Mouse (Mus musculus) stomach, embryonic 14.5 days (tissue): Measurements from ENCODE around the gene Hadhb. TPM values are rescaled to one million over a fixed set of nuclear protein-coding genes. Genes with fewer than 3 reads are reported as not detected.

Experiments
- ATAC-seq: fragments of 200-750 bp; cut with Nextera tagmentation; 2 replicates; pipeline ENCODE4 v1.8.0; 2017; ENCODE audit warnings: low read depth, moderate TSS enrichment; ENCODE audit not compliant: insufficient number of reproducible peaks, insufficient read depth, low FRiP score
- H3K27ac ChIP-seq: fragments of 300-500 bp; sonication (generic); 2 replicates; pipeline ENCODE4 v1.5.1; 2014; ENCODE audit warnings: mild to moderate bottlenecking, low read length, moderate library complexity, mixed read lengths
- H3K27me3 ChIP-seq: fragments of 300-500 bp; sonication (generic); 2 replicates; pipeline ENCODE4 v1.6.1; 2014; ENCODE audit warnings: low read length, control low read depth, mixed read lengths; ENCODE audit not compliant: control insufficient read depth, insufficient read depth
- H3K36me3 ChIP-seq: fragments of 300-500 bp; sonication (generic); 2 replicates; pipeline ENCODE4 v1.6.1; 2014; ENCODE audit warnings: mild to moderate bottlenecking, control low read depth, low read length, moderate library complexity, mixed read lengths; ENCODE audit not compliant: control insufficient read depth, insufficient read depth
- H3K4me1 ChIP-seq: fragments of 300-500 bp; sonication (generic); 2 replicates; pipeline ENCODE4 v1.6.1; 2014; ENCODE audit warnings: low read length, control low read depth, mixed read lengths; ENCODE audit not compliant: control insufficient read depth, insufficient read depth
- H3K4me2 ChIP-seq: fragments of 300-500 bp; sonication (generic); replicated peaks from 2 replicates; pipeline ENCODE4 v1.6.1; 2014; ENCODE audit warnings: low read depth, low read length, control low read depth
- H3K4me3 ChIP-seq: fragments of 300-500 bp; sonication (generic); 2 replicates; pipeline ENCODE4 v1.5.1; 2014; ENCODE audit warnings: low read depth, low read length, control low read depth
- H3K9ac ChIP-seq: fragments of 300-500 bp; sonication (generic); replicated peaks from 2 replicates; pipeline ENCODE4 v1.6.1; 2014; ENCODE audit warnings: low read depth, mild to moderate bottlenecking, control low read depth, low read length, moderate library complexity, mixed read lengths
- H3K9me3 ChIP-seq: fragments of 300-500 bp; sonication (generic); 2 replicates; pipeline ENCODE4 v1.6.1; 2016; ENCODE audit warnings: low read depth, low read length, control low read depth; ENCODE audit not compliant: control insufficient read depth
- WGBS: fragments of 180-500 bp; shearing (Covaris S2); extraction: QIAGEN DNeasy Blood & Tissue Kit; methylation state at CpG from one replicate; pipeline ENCODE4 v1.1.7; 2014; 5-methylcytosine and 5-hydroxymethylcytosine counted together
- polyA plus RNA-seq: library from polyadenylated mRNA; unstranded; fragments of >200 nt; fragmentation: Nextera tagmentation; extraction: Ambion mirVana; gene quantifications from 2 replicates; pipeline ENCODE4 v1.2.1, GENCODE M21; 2014

Hadhb gene
- polyA plus RNA-seq, 1 experiment from 2014 or later = 134 TPM

DNA sequence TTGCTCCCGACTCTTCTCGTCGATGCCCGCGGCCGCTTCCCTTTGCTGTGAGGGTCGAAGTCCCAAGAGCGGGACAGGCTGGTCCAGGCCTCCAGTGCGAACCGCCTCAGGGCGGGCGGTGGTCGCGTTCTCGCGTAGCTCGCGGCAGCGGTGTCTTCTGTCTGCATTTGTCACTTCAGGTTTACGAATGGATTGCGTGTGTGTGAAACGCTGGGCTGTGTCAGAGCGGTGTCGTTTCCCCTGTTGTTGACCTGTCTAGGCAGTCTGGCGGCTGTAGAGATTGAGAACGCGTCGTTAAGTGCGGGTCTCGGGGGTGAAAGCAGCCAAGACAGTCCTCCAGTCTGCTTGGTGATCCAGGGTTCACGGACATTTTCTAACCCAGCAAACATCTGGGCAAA lies 346 bp downstream of the Hadhb start:
- WGBS = under 1% methylated on average over 31 of the region's 31 CpGs
- ATAC-seq = 0 out of 2 replicates have a peak, but pooled peaks have one; percentile 53

GRCm38 (mm10) chr5:30155821-30156629 lies 977 bp downstream of the Hadhb start:
- H3K4me1 ChIP-seq = no peaks in the 10 kb centered on the region; the same call in 1 of the 2 replicates
- H3K4me3 ChIP-seq = peak overlapping the region; percentile 93
- no peaks in the 10 kb centered on the region for H3K27me3 ChIP-seq
- no peaks in the 10 kb centered on the region for H3K9me3 ChIP-seq
- peak overlapping the region; percentile 81; the same call in 1 of the 2 replicates for H3K27ac ChIP-seq
- peak overlapping the region; percentile 68 for H3K9ac ChIP-seq
- H3K4me2 ChIP-seq = peak overlapping the region; percentile 74
- no peak for ATAC-seq
- H3K36me3 ChIP-seq = no peaks in the 10 kb centered on the region
- WGBS = 26% methylated on average over 13 of the region's 13 CpGs

More for the DNA sequence above, 346 bp downstream of the Hadhb start:
- H3K27me3 ChIP-seq = no peaks in the 10 kb centered on the region
- H3K9me3 ChIP-seq = no peaks in the 10 kb centered on the region
- peak overlapping the region; percentile 81 for H3K27ac ChIP-seq
- H3K4me2 ChIP-seq = peak overlapping the region; percentile 74
- H3K4me1 ChIP-seq = no peaks in the 10 kb centered on the region; the same call in 1 of the 2 replicates
- peak overlapping the region; percentile 93 for H3K4me3 ChIP-seq
- no peaks in the 10 kb centered on the region for H3K36me3 ChIP-seq
- H3K9ac ChIP-seq = peak overlapping the region; percentile 68

DNA sequence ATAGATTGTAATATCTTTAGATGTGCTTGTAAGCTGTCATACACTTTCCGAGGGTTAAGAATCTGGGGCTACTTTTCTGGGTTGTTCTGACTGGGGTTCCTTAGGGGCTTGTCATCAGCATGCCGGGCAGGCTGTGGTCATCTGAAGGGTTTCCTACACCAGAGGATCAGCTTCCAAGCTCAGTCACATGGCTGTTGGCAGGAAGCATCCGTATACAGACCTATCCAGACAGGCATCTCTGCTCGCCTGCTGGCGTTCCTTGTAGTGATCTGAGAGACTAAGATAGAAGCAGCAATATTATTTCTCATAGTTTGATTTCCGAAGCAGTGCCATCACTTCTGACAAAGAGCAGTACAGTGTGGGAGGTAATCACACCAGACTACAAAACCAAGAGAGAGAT lies 4.6 kb downstream of the Hadhb start:
- WGBS = 81% methylated on average over 6 of the region's 6 CpGs
- Histone ChIP-seq H3K4me3 (no peak overlapping the region), H3K27ac (no peak overlapping the region), H3K4me2 (no peak overlapping the region), H3K36me3 (no peaks in the 10 kb centered on the region), H3K9me3 (no peaks in the 10 kb centered on the region), H3K4me1 (no peaks in the 10 kb centered on the region), H3K9ac (no peak overlapping the region), H3K27me3 (no peaks in the 10 kb centered on the region)
- ATAC-seq = no peak

DNA sequence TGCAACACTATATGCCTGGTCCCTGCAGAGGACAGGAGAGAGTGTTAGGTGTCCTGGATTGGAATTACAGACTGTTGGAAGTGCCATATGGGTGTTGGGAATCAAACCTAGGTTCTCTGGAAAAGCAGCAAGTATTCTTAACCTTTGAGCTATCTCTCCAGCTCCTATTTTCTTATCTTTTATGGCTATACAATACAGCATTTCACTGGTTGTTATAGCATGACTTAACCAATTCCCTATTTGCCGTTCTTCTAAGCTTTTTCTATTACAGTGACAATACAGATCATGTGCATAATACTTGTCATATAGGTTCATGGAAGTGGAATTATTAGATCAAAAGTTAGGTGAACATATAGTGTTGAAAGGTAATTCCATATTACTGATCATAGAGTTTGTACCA lies 6.8 kb downstream of the Hadhb start:
- no peaks in the 10 kb centered on the region for H3K9me3 ChIP-seq
- H3K27ac ChIP-seq = no peak overlapping the region
- peaks cover 3% of the 10 kb centered on the region; the same call in 1 of the 2 replicates for H3K36me3 ChIP-seq
- H3K4me3 ChIP-seq = no peak overlapping the region
- no peak overlapping the region for H3K9ac ChIP-seq
- no peak overlapping the region for H3K4me2 ChIP-seq
- 89% methylated on average over 1 of the region's 1 CpGs for WGBS
- no peak for ATAC-seq
- H3K4me1 ChIP-seq = no peaks in the 10 kb centered on the region
- no peaks in the 10 kb centered on the region for H3K27me3 ChIP-seq

DNA sequence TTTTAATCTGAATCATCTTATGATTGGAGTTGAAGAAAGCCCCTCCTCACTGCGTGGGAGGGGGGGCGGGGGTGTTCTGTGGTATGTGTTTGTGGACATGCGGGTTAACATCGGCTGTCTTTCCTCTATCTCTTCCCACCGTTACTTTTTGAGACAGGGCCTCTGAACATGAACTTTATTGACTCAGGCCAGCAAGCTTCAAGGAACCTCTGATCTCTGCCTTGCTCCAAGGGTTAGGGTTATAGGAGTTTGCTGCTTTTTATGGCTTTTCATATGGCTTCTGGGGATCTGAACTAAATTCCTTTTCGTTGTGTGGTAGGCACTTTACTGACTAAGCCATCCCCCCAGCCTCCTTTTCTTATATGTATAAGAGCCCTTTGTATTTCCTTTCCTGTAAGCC lies 7.3 kb downstream of the Hadhb start:
- peaks cover 3% of the 10 kb centered on the region; the same call in 1 of the 2 replicates for H3K36me3 ChIP-seq
- H3K4me2 ChIP-seq = no peak overlapping the region
- no peak overlapping the region for H3K9ac ChIP-seq
- H3K27ac ChIP-seq = no peak overlapping the region
- WGBS = 87% methylated on average over 6 of the region's 6 CpGs
- no peak overlapping the region for H3K4me3 ChIP-seq
- no peaks in the 10 kb centered on the region for H3K9me3 ChIP-seq
- ATAC-seq = no peak
- no peaks in the 10 kb centered on the region for H3K4me1 ChIP-seq
- no peaks in the 10 kb centered on the region for H3K27me3 ChIP-seq

- Histone ChIP-seq H3K36me3 (peaks cover 9% of the 10 kb centered on the region; the same call in 1 of the 2 replicates), H3K4me2 (no peak overlapping the region), H3K4me1 (no peaks in the 10 kb centered on the region), H3K27ac (no peak overlapping the region), H3K27me3 (no peaks in the 10 kb centered on the region), H3K9me3 (no peaks in the 10 kb centered on the region), H3K4me3 (no peak overlapping the region), H3K9ac (no peak overlapping the region)
- no peak for ATAC-seq
- WGBS = 80% methylated on average over 5 of the region's 5 CpGs
Measured at GRCm38 (mm10) chr5:30165234-30165946, 10.3 kb downstream of the Hadhb start.

DNA sequence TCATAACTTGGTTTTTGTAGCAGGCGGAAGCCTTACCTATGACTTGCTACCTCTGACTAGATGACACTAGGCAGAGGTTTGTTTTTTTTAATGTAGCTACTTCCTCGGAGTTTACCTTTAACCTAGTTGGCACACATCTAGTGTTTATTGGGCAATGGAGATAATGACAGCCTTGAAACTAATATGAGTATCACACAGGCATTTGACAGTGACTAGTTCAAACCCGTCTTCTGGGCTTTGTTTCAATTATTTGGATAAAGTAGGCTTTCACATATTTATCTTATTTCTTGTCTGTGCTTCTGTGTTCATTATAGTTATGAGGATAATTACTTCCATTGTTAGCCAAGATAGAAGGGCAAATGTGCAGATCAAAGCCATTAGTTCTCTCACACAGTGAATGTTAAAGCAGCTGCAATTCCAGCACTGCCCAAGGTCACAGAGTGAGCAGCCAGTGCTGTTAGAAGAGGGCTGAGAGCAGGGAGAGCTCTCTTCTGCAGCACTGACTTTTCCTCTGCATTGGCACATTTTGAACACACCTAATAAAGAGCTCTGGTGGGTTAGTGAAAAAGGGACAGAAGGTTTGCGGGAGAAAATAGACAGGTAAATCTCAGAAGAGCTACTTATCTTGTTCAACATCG lies 15.4 kb downstream of the Hadhb start:
- H3K4me3 ChIP-seq = no peak overlapping the region
- no peak overlapping the region for H3K4me2 ChIP-seq
- H3K36me3 ChIP-seq = peaks cover 22% of the 10 kb centered on the region
- no peaks in the 10 kb centered on the region for H3K27me3 ChIP-seq
- H3K27ac ChIP-seq = 0 out of 2 replicates have a peak overlapping the region, but pooled peaks have one; percentile 27
- H3K4me1 ChIP-seq = no peaks in the 10 kb centered on the region
- no peaks in the 10 kb centered on the region for H3K9me3 ChIP-seq
- no peak overlapping the region for H3K9ac ChIP-seq
- no peak for ATAC-seq
- 75% methylated on average over 5 of the region's 5 CpGs for WGBS

DNA sequence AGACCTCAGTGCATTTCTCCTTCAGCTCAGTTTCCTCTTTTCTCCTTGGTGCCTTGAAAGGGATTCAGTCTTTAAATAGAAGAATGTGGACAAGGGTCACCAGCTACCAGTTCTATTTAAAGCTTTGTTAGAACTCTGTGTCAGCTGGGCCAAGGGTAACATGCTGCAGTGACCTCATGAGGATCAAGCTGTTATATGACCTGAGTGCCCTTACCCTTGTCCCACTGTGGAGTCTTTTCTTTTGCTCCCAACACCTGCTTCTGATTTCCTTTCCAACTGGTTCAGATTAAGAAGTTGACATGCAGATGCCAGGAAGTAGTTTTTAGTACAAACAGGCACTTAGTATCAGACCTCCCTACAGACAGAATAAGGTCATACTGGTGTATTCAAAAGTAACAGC lies 17.1 kb downstream of the Hadhb start:
- no peak for ATAC-seq
- Histone ChIP-seq H3K27ac (no peak overlapping the region), H3K4me1 (no peaks in the 10 kb centered on the region), H3K4me2 (no peak overlapping the region), H3K9me3 (no peaks in the 10 kb centered on the region), H3K9ac (no peak overlapping the region), H3K27me3 (no peaks in the 10 kb centered on the region), H3K4me3 (no peak overlapping the region), H3K36me3 (peaks cover 35% of the 10 kb centered on the region)
